Mouse (Mus musculus) heart, embryonic 14.5 days (tissue): ENCODE measurements around the gene Hist1h1c. TPM values are rescaled to one million over a fixed set of nuclear protein-coding genes. Genes with fewer than 3 reads are reported as not detected.
A peak's percentile ranks its signal among the peaks of the same experiment; 100 is the strongest.

Experiments used
- ATAC-seq: fragments of 200-750 bp; cut with Nextera tagmentation; 2 replicates; pipeline ENCODE4 v1.8.0; 2017; ENCODE audit warnings: low read depth, moderate TSS enrichment; ENCODE audit not compliant: insufficient number of reproducible peaks, insufficient read depth, low FRiP score
- H3K27ac ChIP-seq, 2 experiments: fragments of 200-500 bp in 1 of 2; fragments of 300-500 bp in 1 of 2; sonication (generic) in 1 of 2; replicated peaks in 1 of 2; 2 replicates each; pipeline ENCODE4 v1.5.1; 2012 to 2014; ENCODE audit warnings: low read depth in 2 of 2, low read length in 2 of 2, control low read depth in 1 of 2, mild to moderate bottlenecking in 1 of 2, mixed read lengths in 1 of 2; ENCODE audit not compliant: control insufficient read depth in 1 of 2, insufficient read depth in 1 of 2
- H3K27me3 ChIP-seq: fragments of 300-500 bp; sonication (generic); 2 replicates; pipeline ENCODE4 v1.6.1; 2014; ENCODE audit warnings: mild to moderate bottlenecking, low read length, control low read depth; ENCODE audit not compliant: control insufficient read depth, insufficient read depth
- H3K36me3 ChIP-seq: fragments of 300-500 bp; sonication (generic); 2 replicates; pipeline ENCODE4 v1.6.1; 2014; ENCODE audit warnings: mild to moderate bottlenecking, control low read depth, low read length, mixed read lengths; ENCODE audit not compliant: control insufficient read depth, insufficient read depth
- H3K4me1 ChIP-seq, 2 experiments: fragments of 200-500 bp in 1 of 2; fragments of 300-500 bp in 1 of 2; sonication (generic) in 1 of 2; 2 replicates each; pipeline ENCODE4 v1.6.1; 2012 to 2014; ENCODE audit warnings: low read length in 2 of 2, control low read depth in 1 of 2, mixed read lengths in 1 of 2; ENCODE audit not compliant: control insufficient read depth in 2 of 2, insufficient read depth in 2 of 2
- H3K4me2 ChIP-seq: fragments of 300-500 bp; sonication (generic); 2 replicates; pipeline ENCODE4 v1.6.1; 2014; ENCODE audit warnings: mild to moderate bottlenecking, low read length
- H3K4me3 ChIP-seq, 2 experiments: fragments of 200-500 bp in 1 of 2; fragments of 300-500 bp in 1 of 2; sonication (generic) in 1 of 2; 2 replicates each; pipeline ENCODE4 v1.5.1; 2012 to 2014; ENCODE audit warnings: low read length in 2 of 2, mild to moderate bottlenecking in 2 of 2, control low read depth in 1 of 2, low read depth in 1 of 2, moderate library complexity in 1 of 2; ENCODE audit not compliant: control insufficient read depth in 1 of 2, insufficient read depth in 1 of 2
- H3K9ac ChIP-seq: fragments of 300-500 bp; sonication (generic); 2 replicates; pipeline ENCODE4 v1.6.1; 2014; ENCODE audit warnings: mild to moderate bottlenecking, low read length
- H3K9me3 ChIP-seq: fragments of 300-500 bp; sonication (generic); 2 replicates; pipeline ENCODE4 v1.6.1; 2016; ENCODE audit warnings: low read length, control low read depth; ENCODE audit not compliant: control insufficient read depth
- WGBS: fragments of 180-500 bp; shearing (Covaris S2); extraction: QIAGEN DNeasy Blood & Tissue Kit; methylation state at CpG from one replicate; pipeline ENCODE4 v1.1.7; 2014; 5-methylcytosine and 5-hydroxymethylcytosine counted together
- polyA plus RNA-seq: library from polyadenylated mRNA; unstranded; fragments of >200 nt; fragmentation: Nextera tagmentation; extraction: Ambion mirVana; gene quantifications from 2 replicates; pipeline ENCODE4 v1.2.1, GENCODE M21; 2014

Hist1h1c gene
- polyA plus RNA-seq, 1 experiment from 2014 or later, result 43.9 TPM

- ATAC-seq, result no peak
- H3K27me3 ChIP-seq, result no peaks in the 10 kb centered on the region
- peak overlapping the region in 1 of 2 experiments; percentile 51; a peak in 1 of 4 replicates for H3K4me3 ChIP-seq
- no peaks in the 10 kb centered on the region for H3K9me3 ChIP-seq
- WGBS, result 63% methylated on average over 5 of the region's 5 CpGs
- no peak overlapping the region for H3K27ac ChIP-seq
- H3K4me1 ChIP-seq, result peaks cover 0 to 23% of the 10 kb centered on the region in 2 experiments; a peak in 2 of 4 replicates
- peak overlapping the region; percentile 75 for H3K4me2 ChIP-seq
- no peaks in the 10 kb centered on the region for H3K36me3 ChIP-seq
- H3K9ac ChIP-seq, result no peak overlapping the region; the same call in 1 of the 2 replicates
Observed at GRCm38 (mm10) chr13:23740910-23741309, 2.3 kb downstream of the Hist1h1c start.

DNA sequence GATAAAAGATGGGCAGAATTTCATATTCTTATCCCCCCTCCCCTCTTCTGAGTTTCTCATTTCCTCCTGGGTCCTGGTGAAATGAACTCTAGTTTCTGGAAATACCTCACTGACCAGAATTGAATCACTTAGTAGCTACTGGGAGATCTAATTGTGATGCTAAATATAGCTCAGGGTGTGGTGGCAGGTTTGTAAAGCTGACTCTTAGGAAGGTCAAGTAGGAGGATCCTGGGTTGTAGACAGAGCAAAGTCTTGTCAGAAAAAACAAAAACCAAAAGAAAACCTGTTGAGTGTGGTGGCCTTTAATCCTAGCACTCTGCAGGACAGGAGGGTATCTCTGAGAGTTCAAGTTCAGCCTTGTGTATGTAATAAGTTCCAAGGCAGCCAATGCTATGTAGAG is 3.4 kb downstream of the Hist1h1c start:
- Histone ChIP-seq H3K27me3 (no peaks in the 10 kb centered on the region), H3K4me2 (no peak overlapping the region), H3K4me1 (peaks cover 0 to 24% of the 10 kb centered on the region in 2 experiments; a peak in 2 of 4 replicates), H3K27ac (no peak overlapping the region), H3K36me3 (no peaks in the 10 kb centered on the region), H3K9ac (no peak overlapping the region), H3K9me3 (no peaks in the 10 kb centered on the region), H3K4me3 (no peak overlapping the region)
- no peak for ATAC-seq

DNA sequence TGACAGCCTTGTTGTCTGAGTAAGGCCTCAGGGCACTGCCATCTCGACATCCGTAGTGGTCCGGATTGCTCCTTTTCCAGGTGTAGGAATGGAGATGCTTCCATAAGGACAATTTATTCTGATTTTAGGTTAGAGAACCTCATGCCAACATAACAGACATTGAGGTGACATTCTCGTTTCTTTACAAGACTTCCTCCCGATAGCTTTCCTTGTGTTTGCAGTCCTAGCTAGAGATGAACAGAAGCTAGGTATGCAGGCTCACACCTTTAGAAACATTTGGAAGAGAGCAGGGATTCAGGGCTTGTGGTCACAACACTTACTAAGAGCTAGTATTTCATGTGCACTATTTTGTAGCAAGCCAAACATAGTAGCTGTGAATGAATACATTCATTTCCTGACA is 4.6 kb downstream of the Hist1h1c start:
- Histone ChIP-seq H3K27ac (no peak overlapping the region; a peak in 1 of 4 replicates), H3K4me2 (no peak overlapping the region), H3K9ac (no peak overlapping the region), H3K36me3 (no peaks in the 10 kb centered on the region), H3K4me1 (peaks cover 0 to 31% of the 10 kb centered on the region in 2 experiments; a peak in 2 of 4 replicates), H3K4me3 (no peak overlapping the region), H3K27me3 (no peaks in the 10 kb centered on the region), H3K9me3 (no peaks in the 10 kb centered on the region)
- ATAC-seq, result no peak
- 83% methylated on average over 5 of the region's 5 CpGs for WGBS

- ATAC-seq, result no peak
- Histone ChIP-seq H3K27ac (peak overlapping the region in 1 of 2 experiments; percentile 99; a peak in 1 of 4 replicates), H3K27me3 (no peaks in the 10 kb centered on the region), H3K4me1 (peaks cover 0 to 32% of the 10 kb centered on the region in 2 experiments; a peak in 2 of 4 replicates), H3K9me3 (no peaks in the 10 kb centered on the region), H3K9ac (peak overlapping the region; percentile 74), H3K4me3 (peak overlapping the region in 1 of 2 experiments; percentile 38; a peak in 2 of 4 replicates), H3K36me3 (no peaks in the 10 kb centered on the region), H3K4me2 (peak overlapping the region; percentile 77)
- whole genome bisulfite sequencing, result 48% methylated on average over 4 of the region's 4 CpGs
Observed at GRCm38 (mm10) chr13:23743963-23744362, 5.4 kb downstream of the Hist1h1c start.

GRCm38 (mm10) chr13:23744421-23745380 is 6.1 kb downstream of the Hist1h1c start:
- Histone ChIP-seq H3K4me2 (peak overlapping the region; percentile 77), H3K4me1 (peaks cover 0 to 32% of the 10 kb centered on the region in 2 experiments; a peak in 2 of 4 replicates), H3K27ac (peak overlapping the region; percentile 70 to 99), H3K36me3 (no peaks in the 10 kb centered on the region), H3K9ac (peak overlapping the region; percentile 74), H3K27me3 (no peaks in the 10 kb centered on the region), H3K9me3 (no peaks in the 10 kb centered on the region), H3K4me3 (peak overlapping the region; percentile 38 to 51)
- ATAC-seq, result no peak
- WGBS, result 2% methylated on average over 13 of the region's 36 CpGs

- Histone ChIP-seq H3K9ac (peak within 1 kb of the TSS; percentile 81), H3K27ac (peak within 1 kb of the TSS; percentile 99 to 100), H3K4me2 (peak within 1 kb of the TSS; percentile 77), H3K36me3 (no peaks in the 10 kb centered on the region), H3K27me3 (no peaks in the 10 kb centered on the region), H3K4me1 (peaks cover 0 to 29% of the 10 kb centered on the region in 2 experiments; a peak in 2 of 4 replicates), H3K4me3 (peak within 1 kb of the TSS; percentile 38 to 60), H3K9me3 (no peaks in the 10 kb centered on the region)
- no peak for ATAC-seq
- 1% methylated on average over 23 of the region's 28 CpGs for WGBS
Observed at GRCm38 (mm10) chr13:23745381-23746161, 7.0 kb downstream of the Hist1h1c start, which contains the start of gene Hist1h3c. Gene Hist1h3c (minus strand): TSS chr13:23745602.
